Mouse (Mus musculus): ENCODE data around the gene Amdhd2. TPM values are rescaled to one million over a fixed set of nuclear protein-coding genes. Genes with fewer than 3 reads are reported as not detected.

Amdhd2 gene
- polyA plus RNA-seq, 1 experiment from 2014 or later: 28.2 TPM

DNA sequence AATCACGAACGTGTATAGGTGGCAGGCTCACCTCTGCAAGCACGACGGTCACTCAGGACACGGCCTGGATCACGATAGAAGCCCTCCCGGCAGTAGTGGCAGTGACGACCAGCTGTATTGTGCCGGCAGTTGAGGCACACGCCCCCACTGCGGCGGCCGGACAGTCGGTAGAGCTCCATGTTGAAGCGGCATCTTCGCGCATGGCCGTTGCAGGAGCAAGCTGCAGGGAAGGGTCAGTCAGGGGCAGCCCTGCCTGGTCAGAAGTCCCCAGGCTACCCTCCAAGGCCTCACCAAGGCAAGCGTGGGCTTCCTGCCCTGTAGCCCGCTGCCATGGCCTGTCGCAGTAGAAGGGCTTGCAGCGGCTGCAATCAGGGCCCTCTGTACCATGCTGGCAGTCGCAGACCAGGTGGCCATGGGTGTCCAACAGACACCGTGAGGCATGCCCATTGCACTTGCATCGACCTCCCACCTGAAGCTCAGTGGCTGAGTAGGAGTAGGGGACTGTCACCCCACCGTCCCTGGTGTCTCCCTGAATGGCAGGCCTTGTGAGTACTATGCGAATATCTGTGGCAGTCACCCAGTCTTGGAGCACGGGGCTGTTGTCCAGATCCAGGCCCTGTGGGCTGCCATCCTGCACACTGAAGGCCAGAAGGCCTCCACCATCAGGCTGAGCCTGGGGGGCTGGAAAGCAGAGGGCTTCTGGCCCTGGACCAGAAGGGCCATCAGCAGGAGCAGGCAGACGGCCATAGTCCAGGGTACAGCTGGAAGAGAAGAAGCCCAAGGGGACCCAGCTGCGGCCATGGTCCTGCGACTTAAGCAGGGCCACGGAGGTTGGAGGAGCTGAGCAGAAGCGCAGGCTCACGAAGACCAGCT is 44.4 kb upstream of the Amdhd2 start:
- H3K9me3 ChIP-seq (ENCODE audit: control insufficient read depth, low read length): no peaks in the 10 kb centered on the region
- no peaks in the 10 kb centered on the region for H3K36me3 ChIP-seq (ENCODE audit: control insufficient read depth, insufficient read depth)
- peak overlapping the region; percentile 78 for H3K9ac ChIP-seq (replicated peaks; ENCODE audit: low read depth, low read length)
- no peak for ATAC-seq
- H3K4me3 ChIP-seq (replicated peaks; ENCODE audit: low read length): peak overlapping the region; percentile 54
- H3K27me3 ChIP-seq (replicated peaks; ENCODE audit: control insufficient read depth, insufficient read depth, low read length): peaks cover 8% of the 10 kb centered on the region; the same call in 1 of the 2 replicates
- H3K4me2 ChIP-seq (ENCODE audit: low read length): peak overlapping the region; percentile 96
- WGBS: 64% methylated on average over 34 of the region's 34 CpGs
- no peak overlapping the region for H3K27ac ChIP-seq (ENCODE audit: low read length)
- peaks cover 77% of the 10 kb centered on the region for H3K4me1 ChIP-seq (replicated peaks; ENCODE audit: control insufficient read depth, insufficient read depth, low read length)

DNA sequence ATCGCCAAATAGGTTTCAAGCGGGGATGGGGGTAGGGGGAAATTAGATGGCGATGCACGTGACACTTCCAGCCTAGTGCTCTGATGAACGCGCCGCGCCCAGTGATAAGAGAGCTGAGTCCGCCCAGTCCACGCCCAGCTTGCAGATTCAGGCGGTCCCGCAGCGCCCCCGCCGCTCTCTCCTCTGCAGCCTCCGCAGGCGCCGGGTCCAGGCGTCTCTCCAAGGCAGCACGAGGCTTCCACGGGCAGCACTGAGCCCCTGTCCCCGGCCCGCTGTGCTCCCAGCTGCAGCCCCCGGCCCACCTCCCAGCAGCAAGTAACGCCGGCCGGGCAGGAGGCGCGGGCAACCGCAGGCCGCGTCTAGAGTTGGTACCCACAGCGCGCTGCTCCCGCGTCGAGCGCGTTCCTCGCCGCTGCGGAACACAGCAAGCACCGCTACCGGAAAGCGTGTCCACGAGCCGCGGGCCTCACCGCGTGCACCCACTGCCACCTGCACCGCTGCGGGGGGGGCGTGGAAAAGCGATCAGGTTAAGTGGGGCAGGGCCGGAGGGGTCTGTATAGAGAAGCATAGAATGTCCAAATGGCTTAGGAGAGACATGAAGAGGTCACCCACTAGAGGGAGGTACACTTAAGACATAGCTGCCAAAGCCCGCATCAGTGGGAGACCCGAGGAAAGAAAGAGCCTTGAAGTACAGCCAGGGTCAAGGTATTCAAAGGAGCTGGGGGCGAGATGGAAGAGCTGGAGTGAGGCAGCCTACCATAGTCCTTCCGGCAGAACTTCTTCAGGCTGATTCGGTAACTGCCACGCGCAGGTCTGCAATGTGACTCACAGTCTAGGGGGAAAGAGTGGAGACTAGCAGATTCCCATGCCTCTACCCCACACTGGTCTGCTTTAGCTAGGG is 43.1 kb upstream of the Amdhd2 start:
- ATAC-seq: peak; percentile 25
- H3K9ac ChIP-seq (replicated peaks; ENCODE audit: low read depth, low read length): peak overlapping the region; percentile 68
- peak overlapping the region; percentile 44 for H3K27ac ChIP-seq (ENCODE audit: low read length)
- H3K9me3 ChIP-seq (ENCODE audit: control insufficient read depth, low read length): no peaks in the 10 kb centered on the region
- H3K4me1 ChIP-seq (replicated peaks; ENCODE audit: control insufficient read depth, insufficient read depth, low read length): peaks cover 75% of the 10 kb centered on the region
- peak overlapping the region; percentile 96 for H3K4me2 ChIP-seq (ENCODE audit: low read length)
- peak overlapping the region; percentile 85 for H3K4me3 ChIP-seq (replicated peaks; ENCODE audit: low read length)
- 5% methylated on average over 59 of the region's 62 CpGs for WGBS
- H3K27me3 ChIP-seq (replicated peaks; ENCODE audit: control insufficient read depth, insufficient read depth, low read length): peaks cover 8% of the 10 kb centered on the region; the same call in 1 of the 2 replicates
- H3K36me3 ChIP-seq (ENCODE audit: control insufficient read depth, insufficient read depth): no peaks in the 10 kb centered on the region

DNA sequence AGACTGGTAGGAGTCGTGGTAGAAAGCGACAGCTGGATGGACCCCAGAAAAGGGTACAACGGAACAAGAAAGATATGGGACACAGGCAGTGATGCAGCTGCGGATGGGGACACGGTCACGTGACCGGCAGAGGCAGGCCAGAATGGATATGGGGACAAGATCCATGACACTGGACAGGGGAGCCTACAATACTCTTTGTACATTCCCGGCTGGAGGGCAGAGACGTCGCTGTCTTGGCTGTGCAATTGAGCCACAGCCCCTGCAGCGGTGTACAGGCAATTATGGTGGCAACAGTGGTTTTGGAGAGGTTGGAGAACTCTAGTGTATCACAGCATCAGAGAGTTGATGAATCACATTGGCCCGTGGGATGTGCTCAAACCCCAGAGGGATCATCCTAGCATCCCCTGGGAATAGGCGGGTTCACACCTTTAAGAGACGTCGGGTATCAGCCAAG is 42.4 kb upstream of the Amdhd2 start:
- H3K36me3 ChIP-seq (ENCODE audit: control insufficient read depth, insufficient read depth): no peaks in the 10 kb centered on the region
- H3K9me3 ChIP-seq (ENCODE audit: control insufficient read depth, low read length): no peaks in the 10 kb centered on the region
- H3K4me2 ChIP-seq (ENCODE audit: low read length): peak overlapping the region; percentile 96
- H3K27ac ChIP-seq (ENCODE audit: low read length): peak overlapping the region; percentile 62
- peaks cover 8% of the 10 kb centered on the region; the same call in 1 of the 2 replicates for H3K27me3 ChIP-seq (replicated peaks; ENCODE audit: control insufficient read depth, insufficient read depth, low read length)
- peaks cover 69% of the 10 kb centered on the region for H3K4me1 ChIP-seq (replicated peaks; ENCODE audit: control insufficient read depth, insufficient read depth, low read length)
- ATAC-seq: peak; percentile 11
- H3K4me3 ChIP-seq (replicated peaks; ENCODE audit: low read length): peak overlapping the region; percentile 85
- peak overlapping the region; percentile 68 for H3K9ac ChIP-seq (replicated peaks; ENCODE audit: low read depth, low read length)
- WGBS: 7% methylated on average over 15 of the region's 15 CpGs

DNA sequence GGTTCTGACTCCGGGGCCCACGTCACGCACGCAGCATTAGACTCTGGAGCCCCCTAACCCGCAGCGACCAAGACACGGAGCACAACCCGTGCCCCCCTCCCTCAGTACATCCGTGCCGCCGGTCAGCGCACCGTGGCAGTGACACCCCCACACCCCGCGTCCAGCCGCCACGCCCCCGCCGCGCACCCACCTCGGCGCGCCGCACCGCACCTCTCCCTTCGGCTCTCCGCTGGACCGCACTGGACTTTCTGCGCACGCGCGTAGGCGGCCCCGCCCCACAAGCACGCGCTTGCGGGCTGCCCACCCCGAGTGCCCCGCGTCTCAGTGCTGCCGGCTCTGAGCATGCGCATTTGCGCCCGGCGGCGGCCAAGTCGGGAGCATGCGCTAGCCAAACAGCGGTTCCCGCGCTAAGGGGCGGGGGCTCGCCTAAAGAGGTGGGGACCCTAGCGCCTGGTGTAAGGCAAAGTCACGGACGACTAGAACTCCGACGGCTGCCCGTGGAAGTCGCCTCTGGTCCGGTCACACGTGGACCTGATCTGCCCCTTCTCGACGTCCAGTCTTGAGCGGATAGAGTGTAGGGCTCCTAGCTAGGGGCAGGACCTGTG is 41.8 kb upstream of the Amdhd2 start, which contains the start of gene Tbc1d24:
Gene Tbc1d24, minus strand, starts transcription at position 279 of the 605 bp plus-strand sequence.
- H3K9me3 ChIP-seq (ENCODE audit: control insufficient read depth, low read length): no peaks in the 10 kb centered on the region
- under 1% methylated on average over 63 of the region's 65 CpGs for WGBS
- H3K4me2 ChIP-seq (ENCODE audit: low read length): peak within 1 kb of the TSS; percentile 96
- peak within 1 kb of the TSS; percentile 87 for H3K9ac ChIP-seq (replicated peaks; ENCODE audit: low read depth, low read length)
- peak within 1 kb of the TSS; percentile 62 for H3K27ac ChIP-seq (ENCODE audit: low read length)
- H3K4me3 ChIP-seq (replicated peaks; ENCODE audit: low read length): peak within 1 kb of the TSS; percentile 85
- peak; percentile 79 for ATAC-seq
- peaks cover 70% of the 10 kb centered on the region for H3K4me1 ChIP-seq (replicated peaks; ENCODE audit: control insufficient read depth, insufficient read depth, low read length)
- H3K36me3 ChIP-seq (ENCODE audit: control insufficient read depth, insufficient read depth): no peaks in the 10 kb centered on the region
- H3K27me3 ChIP-seq (replicated peaks; ENCODE audit: control insufficient read depth, insufficient read depth, low read length): peaks cover 8% of the 10 kb centered on the region; the same call in 1 of the 2 replicates

DNA sequence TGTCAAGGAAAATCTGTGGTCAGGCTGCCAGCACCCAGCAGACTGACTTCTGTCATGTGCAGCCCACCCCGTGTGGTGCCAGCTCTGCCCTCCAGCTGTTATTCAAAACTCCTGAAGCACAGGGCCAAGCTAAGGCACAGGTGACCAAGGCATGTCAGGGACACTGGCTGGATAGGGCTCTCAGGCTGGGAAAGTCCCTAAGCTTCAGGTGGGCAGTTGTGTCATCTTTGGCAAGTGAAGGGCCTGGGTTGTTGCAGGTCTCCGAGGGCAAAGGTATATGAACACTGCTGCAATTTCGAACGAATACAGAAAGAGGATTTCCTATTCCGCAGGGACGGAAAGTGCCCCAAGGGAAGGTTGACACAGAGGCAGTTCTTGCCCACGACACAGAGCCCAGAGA is 41.3 kb upstream of the Amdhd2 start:
- H3K9me3 ChIP-seq (ENCODE audit: control insufficient read depth, low read length): no peaks in the 10 kb centered on the region
- peak overlapping the region; percentile 85 for H3K4me3 ChIP-seq (replicated peaks; ENCODE audit: low read length)
- no peak overlapping the region for H3K27ac ChIP-seq (ENCODE audit: low read length)
- H3K4me1 ChIP-seq (replicated peaks; ENCODE audit: control insufficient read depth, insufficient read depth, low read length): peaks cover 75% of the 10 kb centered on the region
- no peak for ATAC-seq
- WGBS: 5% methylated on average over 7 of the region's 7 CpGs
- peak overlapping the region; percentile 96 for H3K4me2 ChIP-seq (ENCODE audit: low read length)
- no peaks in the 10 kb centered on the region for H3K36me3 ChIP-seq (ENCODE audit: control insufficient read depth, insufficient read depth)
- H3K9ac ChIP-seq (replicated peaks; ENCODE audit: low read depth, low read length): peak overlapping the region; percentile 87
- peaks cover 8% of the 10 kb centered on the region; the same call in 1 of the 2 replicates for H3K27me3 ChIP-seq (replicated peaks; ENCODE audit: control insufficient read depth, insufficient read depth, low read length)

DNA sequence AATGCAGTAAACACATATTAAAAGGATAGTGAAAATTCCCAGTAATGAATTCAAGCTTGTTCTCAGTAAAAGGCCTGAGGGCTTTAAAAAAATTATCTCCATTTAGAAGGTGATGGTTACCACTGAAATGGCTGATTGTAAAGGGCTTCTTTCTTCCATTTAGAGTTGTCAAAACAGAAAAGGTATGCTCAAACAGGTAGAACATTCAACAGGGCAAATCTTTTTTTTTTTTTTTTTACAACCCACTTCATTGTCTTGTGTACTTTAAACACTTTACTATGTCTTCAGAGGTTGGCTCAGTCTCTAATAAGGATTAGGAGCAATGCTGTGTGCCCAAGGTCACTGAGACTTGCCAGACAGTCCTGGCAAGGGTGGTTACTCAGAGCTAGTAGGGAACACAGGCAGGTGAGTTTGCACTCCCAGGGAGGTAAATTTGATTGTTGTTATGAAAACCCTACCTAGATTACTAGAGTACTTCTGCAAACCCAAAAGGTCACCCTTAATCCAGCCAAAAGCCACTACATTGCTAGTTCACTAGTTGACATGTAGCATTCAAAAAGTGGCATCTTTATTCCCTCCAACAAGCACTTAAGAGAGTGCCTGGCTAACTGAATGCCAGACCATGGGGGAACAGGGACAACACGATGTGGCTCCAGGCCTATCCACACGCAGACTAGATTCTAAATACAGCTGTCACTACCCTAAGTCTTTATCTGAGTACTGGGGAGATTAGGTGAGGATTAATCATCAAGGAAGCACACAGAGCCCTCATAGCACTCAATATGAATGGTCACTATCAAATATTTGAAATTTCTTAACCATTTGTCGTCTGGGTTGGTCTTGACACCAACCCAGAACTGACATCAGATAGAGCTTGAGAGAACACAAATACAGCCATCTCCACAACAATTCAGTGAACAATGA is 40.3 kb upstream of the Amdhd2 start:
- peaks cover 72% of the 10 kb centered on the region for H3K4me1 ChIP-seq (replicated peaks; ENCODE audit: control insufficient read depth, insufficient read depth, low read length)

DNA sequence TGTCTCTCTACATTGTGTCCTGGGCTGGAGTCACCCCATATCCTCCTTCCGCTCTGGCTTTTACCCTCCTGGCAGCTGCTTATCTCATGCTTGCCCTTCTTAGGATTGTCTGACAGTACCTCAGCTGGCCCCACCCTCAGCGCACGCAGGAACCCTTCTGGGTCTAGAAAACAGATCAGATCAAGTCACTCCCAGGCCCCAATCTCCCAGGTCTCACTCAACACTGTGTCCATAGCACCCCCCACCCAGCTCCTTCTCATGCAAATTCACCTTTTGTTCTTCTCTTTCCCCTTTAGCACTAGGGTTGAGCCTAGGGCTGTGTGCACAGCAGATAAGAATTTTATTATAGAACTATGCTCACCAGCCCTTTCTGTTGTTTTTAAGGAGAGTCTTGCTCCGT is 39.5 kb upstream of the Amdhd2 start:
- peaks cover 7% of the 10 kb centered on the region; the same call in 1 of the 2 replicates for H3K27me3 ChIP-seq (replicated peaks; ENCODE audit: control insufficient read depth, insufficient read depth, low read length)
- no peak overlapping the region for H3K4me3 ChIP-seq (replicated peaks; ENCODE audit: low read length)
- peak overlapping the region; percentile 25 for H3K4me2 ChIP-seq (ENCODE audit: low read length)
- no peak overlapping the region for H3K27ac ChIP-seq (ENCODE audit: low read length)
- H3K9ac ChIP-seq (replicated peaks; ENCODE audit: low read depth, low read length): 0 out of 2 replicates have a peak overlapping the region, but pooled peaks have one; percentile 8
- H3K36me3 ChIP-seq (ENCODE audit: control insufficient read depth, insufficient read depth): no peaks in the 10 kb centered on the region
- no peaks in the 10 kb centered on the region for H3K9me3 ChIP-seq (ENCODE audit: control insufficient read depth, low read length)
- H3K4me1 ChIP-seq (replicated peaks; ENCODE audit: control insufficient read depth, insufficient read depth, low read length): peaks cover 64% of the 10 kb centered on the region
- WGBS: 48% methylated on average over 4 of the region's 4 CpGs
- ATAC-seq: no peak

More for the DNA sequence above, 40.3 kb upstream of the Amdhd2 start:
- no peaks in the 10 kb centered on the region for H3K9me3 ChIP-seq (ENCODE audit: control insufficient read depth, low read length)
- no peak overlapping the region for H3K9ac ChIP-seq (replicated peaks; ENCODE audit: low read depth, low read length)
- H3K4me3 ChIP-seq (replicated peaks; ENCODE audit: low read length): no peak overlapping the region
- H3K36me3 ChIP-seq (ENCODE audit: control insufficient read depth, insufficient read depth): no peaks in the 10 kb centered on the region
- H3K27ac ChIP-seq (ENCODE audit: low read length): no peak overlapping the region
- peak overlapping the region; percentile 96 for H3K4me2 ChIP-seq (ENCODE audit: low read length)
- WGBS: 72% methylated on average over 3 of the region's 3 CpGs
- ATAC-seq: no peak
- H3K27me3 ChIP-seq (replicated peaks; ENCODE audit: control insufficient read depth, insufficient read depth, low read length): peaks cover 8% of the 10 kb centered on the region; the same call in 1 of the 2 replicates

DNA sequence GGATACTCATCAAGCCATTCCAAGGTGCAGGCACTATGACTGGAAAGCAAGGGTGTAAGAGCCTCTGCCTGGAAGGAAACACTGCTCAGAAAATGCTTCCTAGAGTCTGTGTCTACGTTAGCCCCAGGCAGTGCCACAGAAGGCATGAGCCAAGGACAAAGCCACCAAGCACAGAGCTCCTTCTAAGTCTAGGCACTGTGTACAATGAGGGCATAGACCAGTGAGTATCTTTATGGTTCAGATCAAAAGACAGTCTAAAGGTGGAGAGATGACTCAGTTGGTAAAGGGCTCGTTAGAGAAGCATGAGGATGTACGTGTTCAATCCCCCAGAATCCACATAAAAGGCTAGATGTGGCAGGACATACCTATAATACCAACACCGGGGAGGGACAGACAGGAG is 37.5 kb upstream of the Amdhd2 start:
- no peak overlapping the region for H3K4me2 ChIP-seq (ENCODE audit: low read length)
- H3K27ac ChIP-seq (ENCODE audit: low read length): no peak overlapping the region
- H3K4me1 ChIP-seq (replicated peaks; ENCODE audit: control insufficient read depth, insufficient read depth, low read length): peaks cover 47% of the 10 kb centered on the region
- WGBS: 64% methylated on average over 4 of the region's 4 CpGs
- ATAC-seq: no peak
- H3K27me3 ChIP-seq (replicated peaks; ENCODE audit: control insufficient read depth, insufficient read depth, low read length): no peaks in the 10 kb centered on the region
- H3K4me3 ChIP-seq (replicated peaks; ENCODE audit: low read length): no peak overlapping the region
- H3K36me3 ChIP-seq (ENCODE audit: control insufficient read depth, insufficient read depth): no peaks in the 10 kb centered on the region
- H3K9ac ChIP-seq (replicated peaks; ENCODE audit: low read depth, low read length): no peak overlapping the region
- no peaks in the 10 kb centered on the region for H3K9me3 ChIP-seq (ENCODE audit: control insufficient read depth, low read length)

Measured in forebrain, embryonic 16.5 days (tissue).